Mouse (Mus musculus): Measurements from ENCODE around the gene Wdr17. TPM values are rescaled to one million over a fixed set of nuclear protein-coding genes. Genes with fewer than 3 reads are reported as not detected.
"Not testable (repeated sequence)": the region's sequence is repeated elsewhere in the genome, so short reads cannot be mapped to it uniquely, and the experiment has no call there.

Gene Wdr17
- total RNA-seq, 2 experiments from 2014 or later, result 0.18 to 0.35 TPM

GRCm38 (mm10) chr8:54616710-54617109 lies 270.3 kb downstream of the Wdr17 start:
- intact Hi-C loops (cut with DNase I; ENCODE audit: low total_unique reads); DNase-seq: not testable (repeated sequence)

- intact Hi-C loops (cut with DNase I; ENCODE audit: low total_unique reads), result no loop called here
- DNase-seq, result peak; percentile 42
Measured at GRCm38 (mm10) chr8:54610238-54610637, 276.7 kb downstream of the Wdr17 start.

- peak; percentile 7 for DNase-seq
- intact Hi-C loops (cut with DNase I; ENCODE audit: low total_unique reads), result no loop called here
Measured at GRCm38 (mm10) chr8:54609336-54609735, 277.6 kb downstream of the Wdr17 start.

GRCm38 (mm10) chr8:54603440-54603839 lies 283.5 kb downstream of the Wdr17 start:
- intact Hi-C loops (cut with DNase I; ENCODE audit: low total_unique reads), result no loop called here
- DNase-seq, result no peak

- DNase-seq, result no peak
- intact Hi-C loops (cut with DNase I; ENCODE audit: low total_unique reads), result no loop called here
Measured at GRCm38 (mm10) chr8:54600671-54601251, 286.2 kb downstream of the Wdr17 start, which contains the start of gene Spata4. Gene Spata4 (plus strand): TSS chr8:54600781.

GRCm38 (mm10) chr8:54597386-54597785 lies 289.6 kb downstream of the Wdr17 start:
- no peak for DNase-seq
- intact Hi-C loops (cut with DNase I; ENCODE audit: low total_unique reads), result no loop called here

- intact Hi-C loops (cut with DNase I; ENCODE audit: low total_unique reads), result no loop called here
- DNase-seq, result no peak
Measured at GRCm38 (mm10) chr8:54596940-54597339, 290.0 kb downstream of the Wdr17 start.

GRCm38 (mm10) chr8:54596051-54596450 lies 290.9 kb downstream of the Wdr17 start:
- no peak for DNase-seq
- intact Hi-C loops (cut with DNase I; ENCODE audit: low total_unique reads), result no loop called here

- intact Hi-C loops (cut with DNase I; ENCODE audit: low total_unique reads), result no loop called here
- no peak for DNase-seq
Measured at GRCm38 (mm10) chr8:54594634-54595033, 292.4 kb downstream of the Wdr17 start.

- intact Hi-C loops (cut with DNase I; ENCODE audit: low total_unique reads), result no loop called here
- DNase-seq, result no peak
Measured at GRCm38 (mm10) chr8:54582886-54583285, 304.1 kb downstream of the Wdr17 start.

- DNase-seq, result no peak
- intact Hi-C loops (cut with DNase I; ENCODE audit: low total_unique reads), result no loop called here
Measured at GRCm38 (mm10) chr8:54581436-54581835, 305.5 kb downstream of the Wdr17 start.

Other genes with a start within 250 kb of the Wdr17 start
- gene Gpm6a, start 67.7 kb upstream of the Wdr17 start, total RNA-seq (2021), result under 1 TPM; 0.38 to 0.45 TPM

Measured in gastrocnemius, postnatal 14 days (tissue).